Mouse (Mus musculus) G1E (cell line): Measurements from ENCODE around the gene Jak1. TPM values are rescaled to one million over a fixed set of nuclear protein-coding genes. Genes with fewer than 3 reads are reported as not detected.

ENCODE experiments used
- ATAC-seq: 2 replicates; pipeline ENCODE4 v1.8.0; 2016; ENCODE audit warnings: mild to moderate bottlenecking; ENCODE audit not compliant: insufficient number of reproducible peaks, poor library complexity, low FRiP score, severe bottlenecking; ENCODE audit errors: extremely low read depth
- DNase-seq: peaks from one replicate; pipeline ENCODE4 v3.0.0; 2012; ENCODE audit warnings: low spot score
- H3K27me3 ChIP-seq: 2 replicates; pipeline ENCODE4 v1.6.1; 2012; ENCODE audit warnings: mild to moderate bottlenecking, low read length, inconsistent platforms; ENCODE audit not compliant: insufficient read depth
- H3K36me3 ChIP-seq: replicated peaks from 2 replicates; pipeline ENCODE3; 2012; ENCODE audit warnings: mild to moderate bottlenecking, inconsistent platforms
- H3K4me1 ChIP-seq: 2 replicates; pipeline ENCODE4 v1.6.1; 2012; ENCODE audit warnings: low read depth, low read length, inconsistent platforms, mixed read lengths; ENCODE audit not compliant: insufficient read depth
- H3K4me3 ChIP-seq: 2 replicates; pipeline ENCODE4 v1.5.1; 2012; ENCODE audit warnings: low read depth, mild to moderate bottlenecking, inconsistent platforms, low read length, moderate library complexity, mixed read lengths
- H3K9me3 ChIP-seq: replicated peaks from 2 replicates; pipeline ENCODE4 v1.6.1; 2012; ENCODE audit warnings: inconsistent platforms
- CTCF ChIP-seq: IDR thresholded peaks from 2 replicates; pipeline ENCODE4 v1.5.1; 2012; ENCODE audit warnings: low read depth, low read length, inconsistent platforms, mixed read lengths
- GATA1 ChIP-seq: IDR thresholded peaks from 2 replicates; pipeline ENCODE4 v1.6.1; 2012; ENCODE audit warnings: borderline replicate concordance, low read length, inconsistent platforms, mixed read lengths
- GATA2 ChIP-seq: IDR thresholded peaks from 2 replicates; pipeline ENCODE4 v1.6.1; 2012; ENCODE audit warnings: low read depth, low read length, inconsistent platforms, borderline replicate concordance
- POLR2AphosphoS5 ChIP-seq: IDR thresholded peaks from 2 replicates; pipeline ENCODE4 v1.6.1; 2012; ENCODE audit warnings: low read depth, low read length, inconsistent platforms; ENCODE audit not compliant: insufficient replicate concordance
- TAL1 ChIP-seq: conservative IDR thresholded peaks from 2 replicates; pipeline ENCODE4 v1.6.1; 2012; ENCODE audit warnings: low read depth, low read length, inconsistent platforms, mixed read lengths
- polyA plus RNA-seq: library from polyadenylated mRNA; stranded (reverse); fragments of >175 nt; gene quantifications from 2 replicates; pipeline ENCODE4 v1.2.3, GENCODE M21; 2012
- total RNA-seq, 2 experiments: library from RNA; stranded (forward) in 1 of 2; stranded (reverse) in 1 of 2; fragments of 200-1000 nt in 1 of 2; fragments of >200 nt in 1 of 2; fragmentation: Nextera tagmentation in 1 of 2; gene quantifications; 2 replicates each; pipeline ENCODE4 v1.2.3; 2014 to 2017

The Jak1 gene
- total and polyA plus RNA-seq, 3 experiments, result 89.5 to 253 (median 129) TPM

DNA sequence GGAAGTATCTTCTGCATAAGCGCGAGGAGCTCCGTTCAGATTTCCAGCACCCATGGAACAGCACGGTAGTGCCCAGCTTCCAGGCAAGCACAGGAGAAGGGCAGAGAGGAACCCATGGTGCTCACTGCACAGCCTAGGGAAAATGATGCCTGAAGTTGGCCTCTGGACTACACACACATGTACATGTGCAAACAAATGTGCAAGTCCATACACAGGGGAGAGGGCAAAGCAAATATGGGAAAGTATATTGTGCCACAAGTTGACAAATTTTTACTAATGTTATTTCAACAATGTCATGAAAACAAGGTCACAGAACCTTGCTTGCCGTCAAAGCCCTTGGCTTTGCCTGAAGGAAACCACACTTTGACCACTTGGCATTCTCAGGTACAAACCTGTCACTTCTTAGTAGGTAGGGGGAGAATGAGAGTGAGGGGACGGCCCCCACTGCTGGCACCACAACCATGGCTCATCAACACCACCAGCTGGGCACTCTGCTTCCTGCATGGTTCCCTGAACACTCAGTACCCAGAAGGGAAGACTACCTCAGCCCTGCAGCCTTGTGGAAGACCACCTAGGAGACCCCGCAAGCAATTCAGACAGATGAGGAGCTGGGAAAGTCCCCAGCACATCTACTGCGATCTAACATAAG lies 65.5 kb downstream of the Jak1 start:
- Histone ChIP-seq H3K9me3 (no peaks in the 10 kb centered on the region), H3K27me3 (no peaks in the 10 kb centered on the region), H3K4me1 (peaks cover 46% of the 10 kb centered on the region), H3K4me3 (no peak overlapping the region), H3K36me3 (peaks cover 32% of the 10 kb centered on the region)
- no peak for ATAC-seq
- no peak for DNase-seq
- TF ChIP-seq GATA1 (no peak), POLR2AphosphoS5 (no peak), GATA2 (no peak), CTCF (no peak), TAL1 (no peak)

DNA sequence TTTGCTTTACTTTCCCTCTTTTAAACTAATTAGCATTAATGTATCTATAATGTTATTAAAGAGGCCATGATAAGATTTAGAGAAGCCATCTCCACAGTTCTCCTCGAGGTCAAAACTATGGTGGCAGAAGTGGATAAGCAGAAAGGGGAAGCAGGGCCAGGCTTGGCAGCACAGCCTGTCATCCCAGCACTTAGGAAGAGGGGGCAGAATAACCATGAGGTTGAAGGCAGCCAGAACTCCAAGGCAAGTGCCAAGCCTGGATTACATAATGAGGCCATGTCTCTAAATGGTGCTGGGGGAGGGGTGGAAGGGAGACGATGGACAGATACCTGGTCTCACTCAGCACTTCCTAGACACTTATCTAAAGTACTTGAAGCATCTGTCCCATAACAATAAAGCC lies 66.7 kb downstream of the Jak1 start:
- no peaks in the 10 kb centered on the region for H3K9me3 ChIP-seq
- no peaks in the 10 kb centered on the region for H3K27me3 ChIP-seq
- no peak overlapping the region for H3K4me3 ChIP-seq
- ATAC-seq (peak; percentile 69; the same call in 1 of the 2 replicates), DNase-seq (peak; percentile 8)
- TF ChIP-seq POLR2AphosphoS5, result no peak
- no peak for TF ChIP-seq TAL1
- TF ChIP-seq GATA2, result no peak
- TF ChIP-seq CTCF, result no peak
- TF ChIP-seq GATA1, result no peak
- H3K4me1 ChIP-seq, result peaks cover 58% of the 10 kb centered on the region
- peaks cover 40% of the 10 kb centered on the region for H3K36me3 ChIP-seq

DNA sequence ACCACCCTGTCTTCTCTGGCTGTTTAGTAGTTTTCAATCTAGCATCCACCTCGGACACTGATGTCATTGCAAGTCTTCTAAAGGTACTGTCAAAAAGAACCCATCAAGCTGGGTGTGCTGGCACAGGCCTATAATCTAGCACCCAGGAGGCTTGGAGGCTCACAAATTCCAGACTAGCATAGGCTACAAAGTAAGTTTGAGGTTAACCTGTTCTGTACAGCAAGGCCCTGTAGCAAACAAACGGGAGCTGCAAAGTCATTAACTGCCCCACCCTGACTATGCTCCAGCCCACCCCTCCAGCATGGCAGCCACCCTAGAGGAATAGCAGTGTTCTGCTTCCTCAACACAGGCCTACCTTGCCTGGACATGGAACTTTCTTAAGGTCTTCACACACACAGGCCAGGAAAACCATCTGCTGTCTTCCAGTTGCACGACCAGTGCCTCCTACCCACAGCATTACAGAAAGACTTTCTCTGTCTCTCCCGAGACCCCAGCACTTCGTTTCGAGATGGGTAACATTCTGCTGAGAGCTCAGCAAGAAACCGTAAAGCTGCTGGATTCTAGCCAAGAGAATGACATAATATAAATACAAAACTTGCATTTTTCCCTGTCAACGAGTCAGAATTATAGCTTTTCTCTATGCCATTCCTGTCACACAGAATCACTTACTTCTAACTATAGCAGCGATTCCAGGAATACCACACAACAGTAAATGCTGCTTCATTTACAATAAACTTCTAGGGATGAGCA lies 67.5 kb downstream of the Jak1 start:
- TF ChIP-seq GATA1 (no peak), CTCF (no peak), GATA2 (no peak), TAL1 (no peak), POLR2AphosphoS5 (no peak)
- no peaks in the 10 kb centered on the region for H3K9me3 ChIP-seq
- DNase-seq (no peak), ATAC-seq (no peak)
- peaks cover 62% of the 10 kb centered on the region for H3K4me1 ChIP-seq
- H3K4me3 ChIP-seq, result no peak overlapping the region
- peaks cover 39% of the 10 kb centered on the region for H3K36me3 ChIP-seq
- no peaks in the 10 kb centered on the region for H3K27me3 ChIP-seq

DNA sequence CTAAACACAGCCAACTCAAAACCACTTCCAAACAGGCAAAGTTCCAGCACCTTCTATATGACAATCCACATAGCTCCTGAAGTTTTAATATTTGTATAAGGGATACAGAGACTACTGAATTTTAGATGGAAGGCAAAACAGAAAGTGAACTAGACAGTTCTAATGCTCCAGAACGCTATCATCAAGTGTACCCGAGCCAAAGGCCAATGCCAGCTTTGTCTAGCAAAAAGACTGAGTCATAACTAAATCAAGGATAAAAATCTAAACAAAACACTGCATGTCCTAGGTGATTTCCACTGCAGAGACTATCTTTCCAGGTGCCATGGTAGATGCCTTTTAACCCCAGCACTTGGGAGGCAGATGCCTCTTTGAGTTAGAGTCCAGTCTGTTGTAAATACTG lies 68.7 kb downstream of the Jak1 start:
- peaks cover 70% of the 10 kb centered on the region for H3K4me1 ChIP-seq
- TF ChIP-seq GATA2, result no peak
- TF ChIP-seq POLR2AphosphoS5, result no peak
- TF ChIP-seq CTCF, result no peak
- no peak for TF ChIP-seq GATA1
- no peak for TF ChIP-seq TAL1
- no peaks in the 10 kb centered on the region for H3K27me3 ChIP-seq
- H3K36me3 ChIP-seq, result peaks cover 46% of the 10 kb centered on the region
- DNase-seq (no peak), ATAC-seq (no peak)
- no peak overlapping the region for H3K4me3 ChIP-seq
- H3K9me3 ChIP-seq, result no peaks in the 10 kb centered on the region

DNA sequence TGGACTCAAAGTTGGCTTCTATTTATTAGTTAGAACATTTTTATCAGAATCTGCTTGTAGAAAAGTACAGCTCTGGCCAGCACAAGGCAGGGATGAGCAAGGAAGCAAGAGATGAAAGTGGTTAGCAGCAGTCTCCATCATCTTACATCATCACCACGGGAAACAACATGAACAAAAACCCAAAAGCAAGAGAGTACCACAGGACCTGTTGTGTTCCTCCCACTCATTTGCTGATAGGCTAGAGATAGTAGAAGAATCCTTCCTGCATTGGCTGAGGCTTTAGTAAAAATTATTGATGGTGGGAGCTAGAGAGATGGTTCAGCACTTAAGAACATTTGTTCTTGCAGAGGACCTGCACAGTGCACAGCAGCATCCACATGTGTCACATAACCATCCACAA lies 70.9 kb downstream of the Jak1 start:
- ATAC-seq, result no peak
- Histone ChIP-seq H3K4me3 (no peak overlapping the region), H3K4me1 (peaks cover 69% of the 10 kb centered on the region), H3K36me3 (peaks cover 60% of the 10 kb centered on the region), H3K9me3 (no peaks in the 10 kb centered on the region), H3K27me3 (no peaks in the 10 kb centered on the region)
- no peak for TF ChIP-seq GATA2
- no peak for TF ChIP-seq CTCF
- no peak for TF ChIP-seq TAL1
- no peak for TF ChIP-seq POLR2AphosphoS5
- no peak for TF ChIP-seq GATA1
- DNase-seq, result no peak

DNA sequence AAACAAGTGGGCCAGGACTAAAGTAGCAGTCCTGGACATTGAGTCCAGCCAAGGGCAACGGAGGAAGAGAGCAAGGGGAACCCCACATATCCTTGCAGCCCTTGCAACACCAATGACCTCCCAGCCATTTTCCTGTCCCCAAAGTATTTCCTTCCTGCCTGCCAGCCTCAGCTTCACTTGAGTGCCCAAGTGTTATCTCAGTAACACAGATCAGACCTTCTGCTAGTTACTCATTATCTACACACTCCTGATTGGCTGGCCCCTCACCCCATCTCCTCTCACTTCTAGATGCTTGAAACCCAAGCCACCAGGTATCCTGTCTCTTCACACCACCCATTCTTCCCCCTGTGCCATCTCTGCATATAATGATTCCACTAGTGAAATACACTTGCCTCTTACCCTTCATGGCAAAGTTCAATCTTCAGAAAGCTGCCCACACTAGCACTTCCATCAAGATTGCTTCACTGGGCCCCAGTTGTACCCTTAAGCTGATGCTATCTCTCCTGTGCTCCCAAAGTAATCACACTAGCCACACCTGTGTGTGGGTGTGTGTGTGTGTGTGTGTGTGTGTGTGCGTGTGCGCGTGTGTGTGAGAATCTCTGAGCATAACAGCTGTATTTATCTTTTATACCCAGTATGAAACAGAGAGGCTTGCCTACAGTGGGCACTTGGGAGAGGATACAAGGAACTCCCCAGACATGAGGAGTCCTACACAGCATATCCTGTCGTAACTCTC lies 72.7 kb downstream of the Jak1 start:
- no peaks in the 10 kb centered on the region for H3K9me3 ChIP-seq
- peak; percentile 96 for ATAC-seq
- H3K4me3 ChIP-seq, result no peak overlapping the region; the same call in 1 of the 2 replicates
- DNase-seq, result peak; percentile 72
- H3K4me1 ChIP-seq, result peaks cover 52% of the 10 kb centered on the region
- no peaks in the 10 kb centered on the region for H3K27me3 ChIP-seq
- TF ChIP-seq CTCF, result no peak
- TF ChIP-seq TAL1, result peak; percentile 77
- H3K36me3 ChIP-seq, result peaks cover 67% of the 10 kb centered on the region
